Mouse (Mus musculus) cerebellum, adult (tissue): ENCODE data around the gene Scrn1.
A peak's percentile ranks its signal among the peaks of the same experiment; 100 is the strongest.

ENCODE experiments used
- ATAC-seq: cut with Nextera tagmentation; 2 replicates; pipeline ENCODE4 v1.9.2; 2017; ENCODE audit warnings: mild to moderate bottlenecking, moderate library complexity, mixed read lengths; ENCODE audit not compliant: insufficient number of reproducible peaks, low FRiP score, low TSS enrichment

The Scrn1 gene

GRCm38 (mm10) chr6:54569776-54570175, 3.5 kb upstream of the Scrn1 start:
- no peak for ATAC-seq

- ATAC-seq = no peak
Measured at GRCm38 (mm10) chr6:54566546-54566919, 244 bp upstream of the Scrn1 start.

DNA sequence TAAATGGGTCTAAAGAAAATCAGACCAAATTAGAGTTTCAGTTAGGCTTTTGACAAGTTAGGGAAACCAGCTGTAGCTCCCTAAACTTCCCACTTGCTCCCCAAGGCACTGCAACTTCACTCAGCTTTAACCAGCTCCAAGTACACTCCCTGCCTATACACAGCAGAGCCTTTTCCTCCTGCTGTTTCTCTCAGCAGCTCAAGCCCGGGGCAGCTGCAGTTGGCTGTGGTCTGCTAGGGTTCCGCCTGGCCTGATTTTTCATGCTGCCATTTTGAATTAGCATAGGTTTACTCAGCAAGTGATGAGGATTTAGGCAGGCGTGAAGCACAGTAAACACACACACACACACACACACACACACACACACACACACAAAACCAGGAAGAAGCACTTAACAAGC, 1.3 kb downstream of the Scrn1 start:
- no peak for ATAC-seq

- no peak for ATAC-seq
Measured at GRCm38 (mm10) chr6:54564506-54564991, 1.7 kb downstream of the Scrn1 start.

- ATAC-seq = no peak
Measured at GRCm38 (mm10) chr6:54563561-54563960, 2.7 kb downstream of the Scrn1 start.

DNA sequence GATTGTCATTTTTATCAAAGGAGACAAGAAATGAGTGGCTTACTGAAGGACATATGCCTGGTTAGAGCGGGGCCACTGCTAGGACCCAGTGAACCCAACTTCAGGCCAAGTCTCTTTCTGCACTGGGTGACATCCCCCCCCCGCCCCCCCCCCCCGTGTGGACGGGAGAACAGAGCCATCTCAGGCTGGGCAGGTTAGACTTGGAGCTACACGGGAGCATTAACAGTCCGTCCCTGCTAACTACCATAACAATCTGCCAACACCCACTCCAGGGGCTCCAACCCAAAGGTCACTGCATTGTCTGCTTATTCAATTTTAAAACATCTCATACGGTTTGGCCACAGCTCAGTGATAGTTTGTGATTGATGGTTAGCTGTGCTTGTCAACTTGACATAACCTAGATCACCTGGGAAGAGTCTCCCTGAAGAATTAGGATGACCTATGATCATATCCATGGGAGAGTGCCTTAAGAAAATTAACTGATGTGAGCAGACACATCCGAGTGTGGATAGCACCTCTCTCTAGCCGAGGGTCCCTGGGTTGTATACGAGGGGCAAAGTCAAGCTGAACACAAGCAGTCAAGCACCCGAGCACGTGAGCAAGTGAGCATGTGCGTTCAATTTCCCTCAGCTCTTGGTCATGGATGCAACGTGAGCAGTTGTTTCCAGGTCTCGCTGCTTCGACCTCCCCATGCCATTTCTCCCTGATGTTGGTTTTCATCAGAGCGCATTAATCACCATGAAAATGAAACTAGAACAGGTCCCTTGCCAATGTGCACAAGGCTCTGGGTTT, 4.1 kb downstream of the Scrn1 start:
- no peak for ATAC-seq

GRCm38 (mm10) chr6:54558466-54558865, 7.8 kb downstream of the Scrn1 start:
- ATAC-seq = peak; percentile 74

GRCm38 (mm10) chr6:54557671-54558070, 8.6 kb downstream of the Scrn1 start:
- no peak for ATAC-seq

GRCm38 (mm10) chr6:54555816-54556215, 10.5 kb downstream of the Scrn1 start:
- ATAC-seq = no peak

DNA sequence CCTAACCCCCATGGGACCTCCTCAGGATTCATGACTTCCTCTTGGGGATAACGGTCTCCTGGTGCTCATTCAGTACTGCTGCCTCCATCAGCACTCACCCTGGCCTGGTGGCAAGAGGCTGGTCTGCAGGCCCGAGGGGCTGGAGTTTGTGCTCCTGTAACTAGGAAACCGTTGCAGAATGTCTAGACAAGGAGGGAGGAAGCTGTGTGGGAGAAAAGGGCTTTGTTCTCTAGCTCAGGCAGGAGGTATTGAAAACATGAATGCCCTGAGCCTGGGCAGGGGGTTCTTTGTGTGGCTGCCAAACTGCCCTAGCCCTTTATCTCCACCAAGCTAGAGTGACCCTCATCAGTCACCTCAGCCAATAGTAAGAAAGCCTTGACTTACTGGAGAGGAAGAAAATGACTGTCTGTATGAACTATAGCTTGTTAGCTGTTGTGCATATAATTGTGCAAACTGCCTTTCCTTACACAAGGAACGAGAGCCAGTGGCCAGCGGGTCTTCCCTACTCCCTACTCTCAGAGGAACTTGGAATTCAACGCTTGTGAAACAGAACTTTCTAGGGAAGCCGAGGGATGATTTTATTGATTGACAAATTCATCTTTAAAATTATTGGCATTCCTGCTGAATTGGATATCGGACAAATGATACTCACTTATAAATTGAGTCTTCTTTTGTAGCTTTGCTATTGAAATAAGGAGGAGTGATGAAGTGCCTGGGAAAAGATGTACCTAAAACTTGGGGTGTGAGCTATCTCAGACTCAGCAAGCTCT, 11.8 kb downstream of the Scrn1 start:
- ATAC-seq = no peak

DNA sequence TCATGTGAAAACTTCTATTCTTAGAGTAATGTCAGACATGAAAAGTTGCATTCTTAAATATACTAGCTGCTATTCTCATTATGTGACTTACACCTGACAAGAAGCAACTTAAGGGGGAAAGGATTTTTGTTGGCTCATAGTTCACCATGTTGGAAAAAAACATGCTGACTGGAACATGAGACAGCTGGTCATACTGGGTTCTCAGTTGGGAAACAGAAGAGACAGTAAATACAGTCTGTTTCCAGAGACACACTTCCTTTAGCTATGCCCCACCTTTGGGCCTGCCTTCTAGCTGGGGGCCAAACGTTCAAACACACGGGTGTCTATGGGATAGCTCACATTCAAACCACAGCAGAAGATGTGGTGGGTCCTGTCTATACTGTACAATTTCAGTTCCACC, 12.7 kb downstream of the Scrn1 start:
- ATAC-seq = 0 out of 2 replicates have a peak, but pooled peaks have one; percentile 32

- no peak for ATAC-seq
Measured at GRCm38 (mm10) chr6:54552721-54553413, 13.4 kb downstream of the Scrn1 start.

GRCm38 (mm10) chr6:54550801-54551323, 15.4 kb downstream of the Scrn1 start:
- no peak for ATAC-seq

- ATAC-seq = no peak
Measured at GRCm38 (mm10) chr6:54549311-54549710, 17.0 kb downstream of the Scrn1 start.

GRCm38 (mm10) chr6:54548314-54549019, 17.8 kb downstream of the Scrn1 start:
- ATAC-seq = peak; percentile 28; the same call in 1 of the 2 replicates

- no peak for ATAC-seq
Measured at GRCm38 (mm10) chr6:54543646-54544045, 22.6 kb downstream of the Scrn1 start.

- ATAC-seq = no peak
Measured at GRCm38 (mm10) chr6:54542836-54543235, 23.5 kb downstream of the Scrn1 start.

DNA sequence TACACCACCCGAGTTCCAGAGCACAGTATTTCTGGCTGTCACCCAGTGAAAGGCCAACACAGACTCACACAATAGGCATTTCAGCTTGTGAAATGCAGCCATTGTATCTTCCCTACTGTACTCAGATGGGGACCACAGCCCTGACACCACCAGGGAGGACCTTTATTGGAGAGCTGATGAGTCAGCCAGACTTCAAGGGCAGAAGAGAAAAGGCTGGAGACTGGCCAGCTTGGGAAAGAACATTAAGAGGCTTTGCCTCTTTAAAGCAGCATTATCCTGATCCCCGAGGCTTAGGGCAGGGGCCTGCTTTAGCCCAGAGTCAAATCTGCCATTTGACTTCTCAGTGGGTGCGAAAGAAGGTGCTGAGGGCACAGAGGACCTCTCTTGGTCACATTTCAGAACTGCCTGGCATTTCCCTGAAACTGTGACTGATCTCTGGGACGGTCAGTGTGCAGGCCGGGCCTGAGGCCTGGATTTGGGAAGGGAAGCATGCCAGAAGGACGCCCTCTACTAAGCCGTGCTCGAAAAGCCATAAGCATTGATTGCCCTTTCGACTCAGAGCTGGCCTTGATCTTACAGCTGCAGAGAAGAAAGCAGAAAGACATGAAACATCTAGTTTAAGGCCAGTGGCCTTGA, 25.9 kb downstream of the Scrn1 start:
- no peak for ATAC-seq

GRCm38 (mm10) chr6:54539396-54539795, 26.9 kb downstream of the Scrn1 start:
- ATAC-seq = no peak

DNA sequence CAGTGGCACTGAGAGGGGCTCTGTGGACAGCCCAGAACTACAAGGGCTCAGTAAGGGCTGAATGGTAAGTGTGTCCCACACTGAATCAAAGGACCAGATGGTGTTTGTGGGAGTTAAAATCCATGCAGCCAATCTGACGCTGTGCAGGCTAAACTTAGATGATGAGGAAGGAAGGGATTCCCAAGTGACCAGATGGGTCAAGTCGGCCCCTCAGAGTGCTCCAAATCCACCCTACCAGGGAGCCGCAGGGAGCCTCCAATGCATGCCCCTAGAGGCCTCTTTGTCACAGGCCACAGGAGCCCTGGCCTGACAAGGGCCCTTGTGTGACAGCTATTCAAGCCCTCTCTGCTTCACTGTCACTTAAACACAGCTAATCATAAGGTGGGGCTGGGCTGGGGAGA, 27.5 kb downstream of the Scrn1 start:
- peak; percentile 82 for ATAC-seq
